Mouse (Mus musculus) limb, embryonic 15.5 days (tissue): Measurements from ENCODE around the gene Tmem237. TPM values are rescaled to one million over a fixed set of nuclear protein-coding genes. Genes with fewer than 3 reads are reported as not detected.

Source experiments
- ATAC-seq: fragments of 200-750 bp; cut with Nextera tagmentation; 2 replicates; pipeline ENCODE4 v1.8.0; 2017; ENCODE audit warnings: low read depth, moderate TSS enrichment; ENCODE audit not compliant: insufficient number of reproducible peaks, low FRiP score, low TSS enrichment
- H3K27ac ChIP-seq: fragments of 300-500 bp; sonication (generic); 2 replicates; pipeline ENCODE4 v1.5.1; 2015; ENCODE audit warnings: moderate library complexity, mild to moderate bottlenecking, inconsistent platforms
- H3K27me3 ChIP-seq: fragments of 300-500 bp; sonication (generic); 2 replicates; pipeline ENCODE4 v1.6.1; 2015; ENCODE audit warnings: inconsistent platforms
- H3K36me3 ChIP-seq: fragments of 300-500 bp; sonication (generic); 2 replicates; pipeline ENCODE4 v1.6.1; 2015; ENCODE audit warnings: inconsistent platforms
- H3K4me1 ChIP-seq: fragments of 300-500 bp; sonication (generic); 2 replicates; pipeline ENCODE4 v1.6.1; 2015; ENCODE audit warnings: inconsistent platforms
- H3K4me2 ChIP-seq: fragments of 300-500 bp; sonication (generic); 2 replicates; pipeline ENCODE4 v1.6.1; 2015; ENCODE audit warnings: mild to moderate bottlenecking, inconsistent platforms
- H3K4me3 ChIP-seq: fragments of 300-500 bp; sonication (generic); 2 replicates; pipeline ENCODE4 v1.5.1; 2015; ENCODE audit warnings: mild to moderate bottlenecking, inconsistent platforms
- H3K9ac ChIP-seq: fragments of 300-500 bp; sonication (generic); 2 replicates; pipeline ENCODE4 v1.6.1; 2015; ENCODE audit warnings: inconsistent platforms
- H3K9me3 ChIP-seq: fragments of 300-500 bp; sonication (generic); 2 replicates; pipeline ENCODE4 v1.6.1; 2016; ENCODE audit warnings: inconsistent platforms
- WGBS: fragments of 180-500 bp; shearing (Covaris S2); methylation state at CpG from one replicate; pipeline ENCODE4 v1.1.7; 2015; 5-methylcytosine and 5-hydroxymethylcytosine counted together
- polyA plus RNA-seq: library from polyadenylated mRNA; unstranded; fragments of >200 nt; fragmentation: Nextera tagmentation; extraction: Ambion mirVana; gene quantifications from 2 replicates; pipeline ENCODE4 v1.2.1, GENCODE M21; 2015

Tmem237 gene
- polyA plus RNA-seq, 1 experiment from 2014 or later, result 31.1 TPM

GRCm38 (mm10) chr1:59070867-59071266, 49.3 kb downstream of the Tmem237 start:
- H3K27me3 ChIP-seq, result no peaks in the 10 kb centered on the region
- H3K27ac ChIP-seq, result no peak overlapping the region
- H3K4me1 ChIP-seq, result no peaks in the 10 kb centered on the region
- no peak overlapping the region for H3K4me2 ChIP-seq
- H3K36me3 ChIP-seq, result no peaks in the 10 kb centered on the region
- ATAC-seq, result no peak
- no peaks in the 10 kb centered on the region for H3K9me3 ChIP-seq
- 18% methylated on average over 3 of the region's 3 CpGs for WGBS
- no peak overlapping the region for H3K9ac ChIP-seq
- H3K4me3 ChIP-seq, result no peak overlapping the region

GRCm38 (mm10) chr1:59067976-59068375, 52.2 kb downstream of the Tmem237 start:
- no peak for ATAC-seq
- Histone ChIP-seq H3K4me2 (no peak overlapping the region), H3K27me3 (no peaks in the 10 kb centered on the region), H3K4me1 (no peaks in the 10 kb centered on the region), H3K9me3 (no peaks in the 10 kb centered on the region), H3K27ac (no peak overlapping the region), H3K36me3 (no peaks in the 10 kb centered on the region), H3K9ac (no peak overlapping the region), H3K4me3 (no peak overlapping the region)
- WGBS, result 5% methylated on average over 3 of the region's 3 CpGs

DNA sequence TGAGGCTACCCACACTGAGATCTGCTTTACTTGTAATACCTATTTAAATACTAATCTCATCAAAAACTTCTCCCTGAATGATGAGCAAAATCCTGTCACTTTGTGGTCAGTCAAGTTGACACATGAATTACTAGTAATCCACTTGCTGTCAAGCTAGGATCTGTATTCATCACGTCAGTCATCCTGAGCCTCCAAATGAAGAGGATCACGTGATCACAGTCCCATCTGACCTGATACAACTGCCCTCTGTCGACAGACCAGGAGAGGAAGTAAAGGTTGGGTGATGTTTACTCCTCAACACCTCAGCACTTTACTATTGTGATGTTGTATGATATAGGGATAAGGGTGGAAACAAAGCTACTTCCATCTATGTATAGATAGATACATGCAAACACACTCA, 56.5 kb downstream of the Tmem237 start:
- no peak overlapping the region for H3K9ac ChIP-seq
- no peak overlapping the region for H3K4me3 ChIP-seq
- no peak overlapping the region for H3K4me2 ChIP-seq
- H3K27me3 ChIP-seq, result no peaks in the 10 kb centered on the region
- no peaks in the 10 kb centered on the region for H3K9me3 ChIP-seq
- no peaks in the 10 kb centered on the region for H3K36me3 ChIP-seq
- H3K27ac ChIP-seq, result no peak overlapping the region
- ATAC-seq, result no peak
- 58% methylated on average over 3 of the region's 3 CpGs for WGBS
- no peaks in the 10 kb centered on the region for H3K4me1 ChIP-seq

- H3K9ac ChIP-seq, result no peak overlapping the region
- H3K9me3 ChIP-seq, result no peaks in the 10 kb centered on the region
- no peak for ATAC-seq
- H3K4me1 ChIP-seq, result no peaks in the 10 kb centered on the region
- 0 out of 2 replicates have a peak, but pooled peaks cover 2% of the 10 kb centered on the region for H3K27me3 ChIP-seq
- H3K27ac ChIP-seq, result no peak overlapping the region
- H3K4me3 ChIP-seq, result no peak overlapping the region
- H3K4me2 ChIP-seq, result no peak overlapping the region
- no peaks in the 10 kb centered on the region for H3K36me3 ChIP-seq
- WGBS, result 66% methylated on average over 2 of the region's 2 CpGs
Measured at GRCm38 (mm10) chr1:59056955-59057354, 63.3 kb downstream of the Tmem237 start.

GRCm38 (mm10) chr1:59051306-59051705, 68.9 kb downstream of the Tmem237 start:
- Histone ChIP-seq H3K9me3 (no peaks in the 10 kb centered on the region), H3K27me3 (0 out of 2 replicates have a peak, but pooled peaks cover 2% of the 10 kb centered on the region)
- WGBS, result 49% methylated on average over 2 of the region's 2 CpGs

More at GRCm38 (mm10) chr1:59051306-59051705, 68.9 kb downstream of the Tmem237 start:
- Histone ChIP-seq H3K27ac (no peak overlapping the region), H3K36me3 (no peaks in the 10 kb centered on the region), H3K4me2 (no peak overlapping the region), H3K4me3 (no peak overlapping the region), H3K9ac (no peak overlapping the region), H3K4me1 (no peaks in the 10 kb centered on the region)
- ATAC-seq, result no peak

Other genes with a start within 250 kb of the Tmem237 start
- 11.8 and 12.3 TPM in 2 replicates for gene Trak2, start 147.0 kb downstream of the Tmem237 start, polyA plus RNA-seq
- gene Stradb, start 146.9 kb downstream of the Tmem237 start, polyA plus RNA-seq, result 22.6 and 24.5 TPM in 2 replicates
- not detected in 2 replicates for gene C2cd6, start 25.5 kb downstream of the Tmem237 start, polyA plus RNA-seq
- 0.18 and 0.21 TPM in 2 replicates for gene Mpp4, start 43.0 kb upstream of the Tmem237 start, polyA plus RNA-seq
- 7.5 TPM in 2 replicates for gene Als2, start 116.8 kb upstream of the Tmem237 start, polyA plus RNA-seq
- 0.44 and 0.63 TPM in 2 replicates for gene Cdk15, start 136.5 kb upstream of the Tmem237 start, polyA plus RNA-seq